Mouse (Mus musculus): ENCODE data around the gene Rlbp1. TPM values are rescaled to one million over a fixed set of nuclear protein-coding genes. Genes with fewer than 3 reads are reported as not detected.

Rlbp1 gene
- polyA plus RNA-seq (2015; fragmentation: Nextera tagmentation; extraction: Ambion mirVana): 0.21 and 0.33 TPM in 2 replicates

DNA sequence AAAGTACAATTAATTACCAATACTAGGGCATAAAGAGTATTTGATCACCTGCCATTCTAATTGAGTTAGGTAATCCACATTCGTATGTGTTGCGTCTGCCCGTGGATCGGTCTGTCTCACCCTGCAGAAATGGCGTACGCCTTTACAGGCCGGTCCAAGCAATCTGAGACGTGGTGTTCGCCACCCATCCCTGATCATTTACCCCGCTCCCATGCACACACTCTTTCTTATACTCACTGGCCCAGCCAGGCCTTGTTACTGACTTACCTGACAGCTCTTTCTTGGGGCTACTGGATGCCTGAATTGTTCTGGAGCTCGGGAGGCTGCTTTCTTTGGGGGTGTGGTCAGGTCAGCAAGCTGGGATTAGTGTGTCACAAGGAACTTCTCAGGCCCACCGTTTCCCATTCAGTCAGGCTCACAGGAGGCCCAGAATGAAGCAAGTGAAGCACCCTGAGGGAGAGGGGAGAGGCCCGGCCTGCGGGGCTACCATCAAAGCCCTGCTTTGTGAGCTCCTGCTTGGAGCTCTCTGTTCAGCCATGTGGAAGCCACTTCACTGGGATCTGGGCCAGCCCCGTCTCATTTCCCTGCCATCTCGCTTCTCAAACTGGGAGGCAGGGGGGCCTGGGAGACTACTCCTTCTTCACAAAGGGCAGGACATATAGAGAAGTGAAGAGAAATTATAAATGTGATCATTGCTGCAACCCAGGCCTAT lies at the start of gene Rlbp1:
TSS of gene Rlbp1 (minus strand) at position 627 of the 712 bp plus-strand sequence.
- Histone ChIP-seq H3K9ac (replicated peaks; ENCODE audit: low read depth) (no peak within 1 kb of the TSS), H3K4me2 (replicated peaks; ENCODE audit: low read depth, low read length) (no peak within 1 kb of the TSS), H3K9me3 (ENCODE audit: low read length) (no peaks in the 10 kb centered on the region), H3K4me1 (ENCODE audit: insufficient read depth, low read depth, low read length) (no peaks in the 10 kb centered on the region), H3K27ac (ENCODE audit: low read length) (no peak within 1 kb of the TSS), H3K27me3 (replicated peaks; ENCODE audit: insufficient read depth, low read length) (no peaks in the 10 kb centered on the region), H3K4me3 (ENCODE audit: low read depth, low read length) (no peak within 1 kb of the TSS), H3K36me3 (ENCODE audit: insufficient read depth, low read length) (no peaks in the 10 kb centered on the region)
- DNase-seq (ENCODE audit: low spot score): no peak
- no peak for TF ChIP-seq CTCF (IDR thresholded peaks at IDR 0.05)
- TF ChIP-seq EP300 (IDR thresholded peaks at IDR 0.05): no peak
- no peak for ATAC-seq
- 71% methylated on average over 16 of the region's 16 CpGs for WGBS

DNA sequence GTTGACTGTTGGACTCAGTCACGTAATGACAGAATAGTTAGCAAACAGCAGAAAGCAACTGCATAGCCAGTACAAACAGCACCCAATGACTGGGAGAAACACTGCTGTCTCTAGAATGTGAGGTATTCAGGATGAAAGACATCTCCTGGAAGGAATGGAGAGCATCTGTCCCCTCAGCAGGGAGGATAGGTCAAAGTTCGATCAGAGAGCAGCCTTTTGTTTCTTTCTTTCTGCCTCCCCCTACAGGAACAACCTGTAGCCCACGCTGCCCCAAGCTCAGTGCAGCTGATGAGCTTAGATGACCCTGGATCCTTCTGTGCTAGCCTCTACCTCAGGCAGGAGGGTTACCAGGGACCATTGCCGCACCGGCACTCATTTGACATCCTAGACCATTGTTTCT lies 41.4 kb upstream of the Rlbp1 start:
- WGBS: 62% methylated on average over 5 of the region's 5 CpGs
- Histone ChIP-seq H3K9me3 (ENCODE audit: low read length) (no peaks in the 10 kb centered on the region), H3K27me3 (replicated peaks; ENCODE audit: insufficient read depth, low read length) (no peaks in the 10 kb centered on the region), H3K4me2 (replicated peaks; ENCODE audit: low read depth, low read length) (no peak overlapping the region), H3K4me1 (ENCODE audit: insufficient read depth, low read depth, low read length) (no peaks in the 10 kb centered on the region), H3K4me3 (ENCODE audit: low read depth, low read length) (no peak overlapping the region), H3K9ac (replicated peaks; ENCODE audit: low read depth) (no peak overlapping the region), H3K36me3 (ENCODE audit: insufficient read depth, low read length) (no peaks in the 10 kb centered on the region), H3K27ac (ENCODE audit: low read length) (no peak overlapping the region)
- ATAC-seq: no peak
- no peak for TF ChIP-seq CTCF (IDR thresholded peaks at IDR 0.05)
- no peak for TF ChIP-seq EP300 (IDR thresholded peaks at IDR 0.05)
- no peak for DNase-seq (ENCODE audit: low spot score)

DNA sequence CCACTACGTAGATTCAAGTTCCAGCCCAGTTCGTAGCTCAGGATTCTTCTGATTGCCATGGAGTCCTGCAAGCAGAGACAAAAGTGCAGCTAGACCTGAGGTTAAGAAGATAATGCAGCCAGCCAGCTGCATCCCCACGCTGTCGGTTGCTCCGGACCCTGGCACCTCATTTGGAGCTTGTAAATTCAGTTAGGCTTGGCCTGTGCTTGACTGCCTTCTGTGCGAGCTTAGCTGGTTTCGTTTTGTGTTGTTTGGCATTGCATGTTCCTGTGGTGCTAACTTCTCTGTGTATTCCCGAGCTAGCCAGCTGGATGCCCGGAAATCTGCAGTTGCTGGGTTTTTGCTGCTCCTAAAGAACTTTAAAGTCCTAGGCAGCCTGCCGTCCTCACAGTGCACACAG lies 39.0 kb upstream of the Rlbp1 start:
- Histone ChIP-seq H3K9ac (replicated peaks; ENCODE audit: low read depth) (no peak overlapping the region), H3K9me3 (ENCODE audit: low read length) (no peaks in the 10 kb centered on the region), H3K4me2 (replicated peaks; ENCODE audit: low read depth, low read length) (no peak overlapping the region), H3K27me3 (replicated peaks; ENCODE audit: insufficient read depth, low read length) (no peaks in the 10 kb centered on the region), H3K4me3 (ENCODE audit: low read depth, low read length) (no peak overlapping the region), H3K27ac (ENCODE audit: low read length) (no peak overlapping the region), H3K36me3 (ENCODE audit: insufficient read depth, low read length) (no peaks in the 10 kb centered on the region), H3K4me1 (ENCODE audit: insufficient read depth, low read depth, low read length) (no peaks in the 10 kb centered on the region)
- ATAC-seq: no peak
- no peak for DNase-seq (ENCODE audit: low spot score)
- TF ChIP-seq EP300 (IDR thresholded peaks at IDR 0.05) (no peak), CTCF (IDR thresholded peaks at IDR 0.05) (no peak)
- WGBS: 78% methylated on average over 10 of the region's 10 CpGs

DNA sequence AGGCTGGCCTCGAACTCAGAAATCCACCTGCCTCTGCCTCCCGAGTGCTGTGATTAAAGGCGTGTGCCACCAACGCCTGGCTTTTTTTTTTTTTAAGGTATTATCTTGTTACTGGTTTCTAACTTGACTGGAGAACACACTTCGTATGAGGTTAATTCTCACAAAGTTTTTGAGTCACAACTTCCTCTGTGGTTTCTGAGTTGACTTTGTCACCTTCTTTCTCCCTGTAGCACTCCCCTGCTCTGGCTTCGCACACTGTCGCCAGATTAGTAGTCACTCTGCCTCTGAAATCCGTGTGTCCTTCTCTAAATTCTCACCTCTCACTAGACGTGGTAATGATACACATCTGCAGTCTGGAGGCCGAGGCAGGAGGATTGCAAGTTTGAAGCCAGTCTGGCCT lies 36.0 kb upstream of the Rlbp1 start:
- H3K9ac ChIP-seq (replicated peaks; ENCODE audit: low read depth): no peak overlapping the region
- no peak for ATAC-seq
- no peak for TF ChIP-seq EP300 (IDR thresholded peaks at IDR 0.05)
- TF ChIP-seq CTCF (IDR thresholded peaks at IDR 0.05): no peak
- no peak for DNase-seq (ENCODE audit: low spot score)
- no peaks in the 10 kb centered on the region for H3K4me1 ChIP-seq (ENCODE audit: insufficient read depth, low read depth, low read length)
- H3K4me3 ChIP-seq (ENCODE audit: low read depth, low read length): no peak overlapping the region
- no peaks in the 10 kb centered on the region for H3K27me3 ChIP-seq (replicated peaks; ENCODE audit: insufficient read depth, low read length)
- no peak overlapping the region for H3K27ac ChIP-seq (ENCODE audit: low read length)
- no peaks in the 10 kb centered on the region for H3K36me3 ChIP-seq (ENCODE audit: insufficient read depth, low read length)
- H3K4me2 ChIP-seq (replicated peaks; ENCODE audit: low read depth, low read length): no peak overlapping the region
- 88% methylated on average over 10 of the region's 10 CpGs for WGBS
- H3K9me3 ChIP-seq (ENCODE audit: low read length): no peaks in the 10 kb centered on the region

DNA sequence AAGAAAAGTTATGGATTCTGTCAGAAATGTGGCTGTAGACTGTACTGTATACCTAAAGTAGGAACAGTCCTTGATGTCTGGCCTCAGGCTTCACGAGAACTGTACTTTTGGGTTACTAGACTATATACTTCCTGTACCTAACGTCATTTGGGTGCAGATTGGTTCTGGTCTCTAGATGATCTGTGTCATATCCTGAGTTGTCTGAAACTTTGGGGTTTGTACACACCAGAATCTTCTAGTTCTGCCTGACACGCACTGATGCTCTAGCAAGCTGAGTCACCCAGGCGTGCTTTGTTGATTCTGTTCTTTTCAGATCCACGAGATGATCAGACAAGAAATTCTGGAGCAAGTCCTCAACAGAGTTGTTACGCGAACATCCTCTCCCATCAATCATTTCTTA lies 33.1 kb upstream of the Rlbp1 start:
- H3K36me3 ChIP-seq (ENCODE audit: insufficient read depth, low read length): no peaks in the 10 kb centered on the region
- no peak for ATAC-seq
- no peaks in the 10 kb centered on the region for H3K4me1 ChIP-seq (ENCODE audit: insufficient read depth, low read depth, low read length)
- no peaks in the 10 kb centered on the region for H3K9me3 ChIP-seq (ENCODE audit: low read length)
- no peaks in the 10 kb centered on the region for H3K27me3 ChIP-seq (replicated peaks; ENCODE audit: insufficient read depth, low read length)
- DNase-seq (ENCODE audit: low spot score): no peak
- H3K4me2 ChIP-seq (replicated peaks; ENCODE audit: low read depth, low read length): no peak overlapping the region
- H3K4me3 ChIP-seq (ENCODE audit: low read depth, low read length): no peak overlapping the region
- TF ChIP-seq EP300 (IDR thresholded peaks at IDR 0.05) (no peak), CTCF (IDR thresholded peaks at IDR 0.05) (no peak)
- WGBS: 82% methylated on average over 7 of the region's 7 CpGs
- H3K9ac ChIP-seq (replicated peaks; ENCODE audit: low read depth): no peak overlapping the region
- no peak overlapping the region for H3K27ac ChIP-seq (ENCODE audit: low read length)

DNA sequence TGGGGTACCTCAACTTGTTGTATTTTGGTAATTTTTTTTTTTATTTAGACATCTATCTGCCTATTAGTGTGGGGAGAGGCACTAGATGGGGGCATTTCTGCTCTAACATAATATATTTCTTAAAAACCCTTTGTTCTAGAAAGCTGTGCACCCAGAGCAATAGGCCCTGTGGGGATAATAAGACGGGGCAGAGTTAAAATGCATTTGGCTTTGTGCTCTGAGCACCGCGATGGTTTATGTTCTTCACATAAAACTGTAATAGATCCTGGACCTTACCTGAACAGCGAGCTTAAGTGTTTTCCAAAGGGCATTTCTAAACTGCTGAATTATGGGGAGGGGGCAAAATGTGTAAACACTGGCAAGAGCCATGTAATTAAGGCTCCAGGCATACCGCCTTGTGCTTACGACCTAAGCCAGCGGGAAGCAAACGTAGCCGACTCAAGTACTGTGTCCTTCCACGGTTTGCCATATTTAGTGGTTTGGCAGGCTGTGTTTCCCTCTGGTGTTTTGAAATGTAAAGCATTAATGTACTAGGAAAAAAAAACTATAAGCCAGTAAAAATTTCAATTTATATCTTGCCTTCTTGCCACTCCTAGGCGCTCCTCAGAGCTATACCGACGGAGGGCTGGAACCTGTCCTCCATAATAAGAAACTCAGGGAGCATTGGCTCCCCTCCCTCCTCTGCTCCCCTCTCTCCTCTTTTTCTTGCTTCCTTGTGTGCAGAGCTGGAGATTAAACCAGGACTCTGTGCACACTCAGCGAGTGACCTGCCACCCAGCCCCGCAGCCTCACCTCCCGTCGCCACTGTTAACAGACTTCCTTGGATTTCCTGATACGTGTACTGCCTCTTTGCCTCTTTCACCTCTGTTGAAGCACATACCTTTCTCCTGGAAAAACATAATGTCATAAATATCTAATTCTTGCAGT lies 27.9 kb upstream of the Rlbp1 start:
- Histone ChIP-seq H3K27ac (ENCODE audit: low read length) (no peak overlapping the region), H3K9me3 (ENCODE audit: low read length) (no peaks in the 10 kb centered on the region), H3K4me2 (replicated peaks; ENCODE audit: low read depth, low read length) (no peak overlapping the region), H3K4me3 (ENCODE audit: low read depth, low read length) (no peak overlapping the region), H3K36me3 (ENCODE audit: insufficient read depth, low read length) (no peaks in the 10 kb centered on the region), H3K4me1 (ENCODE audit: insufficient read depth, low read depth, low read length) (no peaks in the 10 kb centered on the region), H3K27me3 (replicated peaks; ENCODE audit: insufficient read depth, low read length) (no peaks in the 10 kb centered on the region), H3K9ac (replicated peaks; ENCODE audit: low read depth) (no peak overlapping the region)
- no peak for TF ChIP-seq EP300 (IDR thresholded peaks at IDR 0.05)
- TF ChIP-seq CTCF (IDR thresholded peaks at IDR 0.05): no peak
- 83% methylated on average over 18 of the region's 18 CpGs for WGBS
- no peak for DNase-seq (ENCODE audit: low spot score)
- ATAC-seq: no peak
